Mouse (Mus musculus): ENCODE data around the gene Gm28308. TPM values are rescaled to one million over a fixed set of nuclear protein-coding genes. Genes with fewer than 3 reads are reported as not detected.

Gene Gm28308
- polyA plus RNA-seq, 1 experiment = not detected

- DNase-seq (ENCODE audit: low read depth) = no peak
Measured at GRCm38 (mm10) chr6:52229558-52230416, 16.6 kb upstream of the Gm28308 start.

DNA sequence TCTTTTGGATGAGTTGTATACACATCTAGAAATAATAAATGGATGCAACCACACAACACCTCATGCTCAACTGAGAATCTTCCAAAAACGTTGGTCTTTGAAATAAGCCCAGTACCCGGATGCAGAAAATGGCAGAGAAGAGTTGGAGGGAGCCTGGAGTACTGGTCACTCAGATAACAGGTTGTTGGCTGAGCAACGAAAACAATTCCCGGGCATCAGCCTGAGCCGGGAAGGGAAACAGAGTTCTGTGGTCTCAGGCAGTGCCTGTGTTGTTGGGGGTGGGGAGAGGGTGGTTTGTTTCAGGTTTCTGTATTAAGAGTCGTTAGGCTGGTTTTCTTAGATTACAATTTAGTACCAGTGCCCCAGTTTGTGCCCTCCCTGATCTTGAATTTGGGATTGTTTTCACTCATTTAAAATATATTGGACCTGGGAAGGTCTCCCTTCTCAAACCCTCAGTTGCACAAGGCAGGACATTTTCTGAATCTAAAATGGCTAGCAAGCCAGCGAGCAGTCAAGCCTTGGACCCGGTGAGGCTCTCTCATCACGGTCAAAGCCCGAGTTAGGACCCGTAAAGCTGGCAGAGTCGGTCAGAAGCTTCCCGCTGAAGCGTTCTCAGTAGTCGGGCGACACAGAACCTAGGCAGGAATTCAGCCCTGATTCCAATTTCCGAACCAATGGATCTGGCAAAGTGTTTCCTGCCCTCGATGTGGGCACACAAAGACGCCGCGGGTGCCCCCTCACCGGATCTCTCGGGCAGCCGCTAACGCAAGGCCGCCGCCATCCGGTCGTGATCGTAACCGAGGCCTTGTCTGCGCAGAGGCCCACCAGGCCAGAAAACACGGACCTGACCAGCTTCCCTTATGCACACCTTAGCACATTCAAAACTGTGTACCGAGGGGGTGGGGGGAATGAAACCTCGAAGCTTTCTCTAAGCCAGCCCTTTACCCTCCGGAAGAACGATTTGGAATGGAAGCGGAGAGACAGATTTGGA is 15.6 kb upstream of the Gm28308 start:
- no peak for DNase-seq (ENCODE audit: low read depth)
- TF ChIP-seq CTCF (IDR thresholded peaks at IDR 0.05; ENCODE audit: borderline replicate concordance, extremely low read depth, insufficient read depth, insufficient read length) (no peak), POLR2A (IDR thresholded peaks at IDR 0.05; ENCODE audit: borderline replicate concordance, extremely low read depth, insufficient read depth, insufficient read length, poor library complexity, severe bottlenecking) (no peak)

More at GRCm38 (mm10) chr6:52229558-52230416, 16.6 kb upstream of the Gm28308 start:
- TF ChIP-seq POLR2A (IDR thresholded peaks at IDR 0.05; ENCODE audit: borderline replicate concordance, extremely low read depth, insufficient read depth, insufficient read length, poor library complexity, severe bottlenecking) = no peak
- TF ChIP-seq CTCF (IDR thresholded peaks at IDR 0.05; ENCODE audit: borderline replicate concordance, extremely low read depth, insufficient read depth, insufficient read length) = no peak

GRCm38 (mm10) chr6:52227470-52228222 is 14.5 kb upstream of the Gm28308 start:
- no peak for DNase-seq (ENCODE audit: low read depth)
- TF ChIP-seq CTCF (IDR thresholded peaks at IDR 0.05; ENCODE audit: borderline replicate concordance, extremely low read depth, insufficient read depth, insufficient read length) = no peak

- DNase-seq (ENCODE audit: low read depth) = no peak
- TF ChIP-seq CTCF (IDR thresholded peaks at IDR 0.05; ENCODE audit: borderline replicate concordance, extremely low read depth, insufficient read depth, insufficient read length) = no peak
Measured at GRCm38 (mm10) chr6:52226569-52227257, 13.6 kb upstream of the Gm28308 start.

GRCm38 (mm10) chr6:52225612-52226568 is 12.8 kb upstream of the Gm28308 start:
- TF ChIP-seq CTCF (IDR thresholded peaks at IDR 0.05; ENCODE audit: borderline replicate concordance, extremely low read depth, insufficient read depth, insufficient read length) (no peak), POLR2A (IDR thresholded peaks at IDR 0.05; ENCODE audit: borderline replicate concordance, extremely low read depth, insufficient read depth, insufficient read length, poor library complexity, severe bottlenecking) (no peak)

DNA sequence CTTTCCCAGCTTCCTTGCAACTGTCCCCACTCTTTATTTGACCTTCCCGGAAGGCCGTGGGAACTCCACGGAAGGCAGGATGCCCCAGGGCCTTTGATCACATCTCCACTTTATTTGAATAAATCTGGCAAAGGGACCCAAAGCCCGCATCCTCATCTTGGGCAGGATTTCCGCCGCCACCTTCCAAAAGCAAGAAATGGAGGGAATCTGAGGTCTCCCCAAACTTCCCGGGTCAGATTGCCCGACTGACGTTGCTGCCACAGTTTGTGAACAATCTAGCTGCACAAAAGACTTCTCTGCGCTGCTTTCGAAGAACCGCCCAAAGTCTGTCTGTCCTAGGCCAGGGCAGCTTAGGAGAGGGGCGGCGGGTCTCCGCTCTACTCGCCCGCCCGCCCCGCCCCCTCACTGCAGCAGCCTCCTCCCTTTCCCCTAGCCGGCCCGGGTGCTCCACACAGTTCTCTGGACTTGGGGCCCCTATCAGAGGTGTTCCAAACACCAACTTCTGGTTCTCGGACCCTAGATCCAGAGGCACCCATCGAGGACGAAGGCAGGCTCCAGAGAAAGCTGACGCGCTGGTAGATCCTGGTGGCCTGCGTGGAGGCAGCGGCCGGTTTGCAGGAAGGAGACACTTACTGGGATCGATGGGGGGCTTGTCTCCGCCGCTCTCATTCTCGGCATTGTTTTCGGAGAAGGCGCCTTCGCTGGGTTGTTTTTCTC is 11.9 kb upstream of the Gm28308 start:
- TF ChIP-seq CTCF (IDR thresholded peaks at IDR 0.05; ENCODE audit: borderline replicate concordance, extremely low read depth, insufficient read depth, insufficient read length) = no peak
- TF ChIP-seq POLR2A (IDR thresholded peaks at IDR 0.05; ENCODE audit: borderline replicate concordance, extremely low read depth, insufficient read depth, insufficient read length, poor library complexity, severe bottlenecking) = no peak
- DNase-seq (ENCODE audit: low read depth) = no peak

More at GRCm38 (mm10) chr6:52225612-52226568, 12.8 kb upstream of the Gm28308 start:
- no peak for DNase-seq (ENCODE audit: low read depth)

DNA sequence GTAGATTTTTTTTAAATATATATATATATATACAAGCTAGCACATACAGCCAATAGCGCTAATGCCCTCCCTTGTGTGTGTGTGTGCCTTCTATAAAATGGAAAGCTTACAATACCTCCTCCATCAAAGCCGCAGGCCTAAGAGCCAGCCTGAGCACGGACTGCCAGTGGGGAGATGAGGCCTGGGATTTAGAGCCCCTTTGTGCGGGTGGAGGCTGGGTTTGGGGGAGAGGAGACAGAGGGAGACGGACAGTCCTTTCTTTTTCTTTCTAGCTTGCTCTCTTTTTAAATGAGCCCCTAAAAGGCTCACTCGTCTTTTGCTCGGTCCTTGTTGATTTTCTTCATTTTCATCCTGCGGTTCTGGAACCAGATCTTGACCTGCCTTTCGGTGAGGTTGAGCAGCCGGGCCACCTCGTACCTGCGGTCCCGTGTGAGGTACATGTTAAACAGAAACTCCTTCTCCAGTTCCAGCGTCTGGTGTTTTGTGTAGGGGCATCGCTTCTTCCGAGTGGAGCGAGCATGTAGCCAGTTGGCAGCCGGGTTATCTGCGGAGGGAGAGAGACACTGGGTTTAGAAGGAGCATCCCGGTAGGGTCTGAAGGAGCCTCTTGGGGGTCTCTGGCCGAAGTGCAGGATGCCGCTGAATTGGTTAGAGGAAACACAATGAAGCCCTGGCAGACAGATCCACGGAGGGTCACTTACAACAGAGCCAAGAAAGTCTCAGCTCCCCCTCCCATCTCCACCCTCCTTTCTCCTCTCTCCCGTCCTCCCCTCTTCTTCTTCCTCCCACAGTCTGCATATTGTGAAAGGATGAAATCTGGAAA is 11.0 kb upstream of the Gm28308 start:
- no peak for TF ChIP-seq POLR2A (IDR thresholded peaks at IDR 0.05; ENCODE audit: borderline replicate concordance, extremely low read depth, insufficient read depth, insufficient read length, poor library complexity, severe bottlenecking)
- TF ChIP-seq CTCF (IDR thresholded peaks at IDR 0.05; ENCODE audit: borderline replicate concordance, extremely low read depth, insufficient read depth, insufficient read length) = no peak
- DNase-seq (ENCODE audit: low read depth) = no peak

DNA sequence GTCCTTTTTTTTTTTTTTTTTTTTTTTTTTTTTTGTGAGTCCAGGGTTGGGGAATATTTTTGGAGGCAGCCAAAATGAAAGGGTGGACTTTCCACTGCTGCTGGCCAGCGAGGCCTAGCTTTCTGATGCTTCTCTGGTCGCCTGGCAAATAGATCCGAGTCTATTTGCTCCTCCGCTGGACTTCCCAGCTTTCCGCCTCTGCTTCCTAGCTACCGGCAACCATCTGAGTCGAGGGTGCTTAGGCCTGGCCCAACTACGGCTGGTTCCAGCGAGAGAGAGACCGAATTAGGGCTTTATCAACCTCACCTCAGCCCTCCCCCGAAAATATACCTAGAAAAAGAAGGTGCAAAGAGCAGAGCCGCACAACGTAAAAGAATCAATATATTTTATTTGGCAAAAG is 9.6 kb upstream of the Gm28308 start:
- TF ChIP-seq POLR2A (IDR thresholded peaks at IDR 0.05; ENCODE audit: borderline replicate concordance, extremely low read depth, insufficient read depth, insufficient read length, poor library complexity, severe bottlenecking) (no peak), CTCF (IDR thresholded peaks at IDR 0.05; ENCODE audit: borderline replicate concordance, extremely low read depth, insufficient read depth, insufficient read length) (no peak)
- DNase-seq (ENCODE audit: low read depth) = no peak
